Mouse (Mus musculus): ENCODE data around the gene Txlna. TPM values are rescaled to one million over a fixed set of nuclear protein-coding genes. Genes with fewer than 3 reads are reported as not detected.

The Txlna gene
- polyA plus RNA-seq, 1 experiment from 2014 or later, result 94.4 TPM

GRCm38 (mm10) chr4:129620419-129621282, 20.2 kb downstream of the Txlna start:
- Histone ChIP-seq H3K4me3 (ENCODE audit: low read length) (no peak overlapping the region), H3K9me3 (ENCODE audit: low read length) (no peaks in the 10 kb centered on the region), H3K27ac (ENCODE audit: low read length) (peak overlapping the region; percentile 70), H3K36me3 (ENCODE audit: insufficient read depth, low read length) (0 out of 2 replicates have a peak, but pooled peaks cover 9% of the 10 kb centered on the region), H3K9ac (replicated peaks; ENCODE audit: low read length) (no peak overlapping the region), H3K4me1 (ENCODE audit: insufficient read depth, low read length) (peaks cover 40% of the 10 kb centered on the region), H3K27me3 (ENCODE audit: insufficient read depth, low read length) (no peaks in the 10 kb centered on the region), H3K4me2 (replicated peaks; ENCODE audit: low read depth, low read length) (peak overlapping the region; percentile 5; the same call in 1 of the 2 replicates)
- no peak for ATAC-seq (ENCODE audit: low FRiP score, low TSS enrichment)
- WGBS, result 84% methylated on average over 11 of the region's 11 CpGs

GRCm38 (mm10) chr4:129618786-129619691, 21.8 kb downstream of the Txlna start, which contains the start of gene Iqcc:
Gene Iqcc, minus strand, starts transcription at chr4:129619099.
- peak within 1 kb of the TSS; percentile 93 for H3K4me2 ChIP-seq (replicated peaks; ENCODE audit: low read depth, low read length)
- peak within 1 kb of the TSS; percentile 63 for H3K4me3 ChIP-seq (ENCODE audit: low read length)
- H3K36me3 ChIP-seq (ENCODE audit: insufficient read depth, low read length), result 0 out of 2 replicates have a peak, but pooled peaks cover 10% of the 10 kb centered on the region

GRCm38 (mm10) chr4:129618031-129618430, 22.8 kb downstream of the Txlna start:
- peak overlapping the region; percentile 63 for H3K4me3 ChIP-seq (ENCODE audit: low read length)
- no peak for ATAC-seq (ENCODE audit: low FRiP score, low TSS enrichment)
- H3K4me1 ChIP-seq (ENCODE audit: insufficient read depth, low read length), result peaks cover 24% of the 10 kb centered on the region
- H3K9me3 ChIP-seq (ENCODE audit: low read length), result no peaks in the 10 kb centered on the region
- H3K27ac ChIP-seq (ENCODE audit: low read length), result no peak overlapping the region
- peak overlapping the region; percentile 89 for H3K9ac ChIP-seq (replicated peaks; ENCODE audit: low read length)
- H3K27me3 ChIP-seq (ENCODE audit: insufficient read depth, low read length), result no peaks in the 10 kb centered on the region
- 0 out of 2 replicates have a peak, but pooled peaks cover 10% of the 10 kb centered on the region for H3K36me3 ChIP-seq (ENCODE audit: insufficient read depth, low read length)
- H3K4me2 ChIP-seq (replicated peaks; ENCODE audit: low read depth, low read length), result peak overlapping the region; percentile 93
- 91% methylated on average over 5 of the region's 5 CpGs for WGBS

More at GRCm38 (mm10) chr4:129618786-129619691, 21.8 kb downstream of the Txlna start, which contains the start of gene Iqcc:
- WGBS, result 5% methylated on average over 43 of the region's 44 CpGs
- Histone ChIP-seq H3K9ac (replicated peaks; ENCODE audit: low read length) (peak within 1 kb of the TSS; percentile 89), H3K4me1 (ENCODE audit: insufficient read depth, low read length) (peaks cover 27% of the 10 kb centered on the region), H3K27ac (ENCODE audit: low read length) (peak within 1 kb of the TSS; percentile 90), H3K9me3 (ENCODE audit: low read length) (no peaks in the 10 kb centered on the region), H3K27me3 (ENCODE audit: insufficient read depth, low read length) (no peaks in the 10 kb centered on the region)
- ATAC-seq (ENCODE audit: low FRiP score, low TSS enrichment), result peak; percentile 91

DNA sequence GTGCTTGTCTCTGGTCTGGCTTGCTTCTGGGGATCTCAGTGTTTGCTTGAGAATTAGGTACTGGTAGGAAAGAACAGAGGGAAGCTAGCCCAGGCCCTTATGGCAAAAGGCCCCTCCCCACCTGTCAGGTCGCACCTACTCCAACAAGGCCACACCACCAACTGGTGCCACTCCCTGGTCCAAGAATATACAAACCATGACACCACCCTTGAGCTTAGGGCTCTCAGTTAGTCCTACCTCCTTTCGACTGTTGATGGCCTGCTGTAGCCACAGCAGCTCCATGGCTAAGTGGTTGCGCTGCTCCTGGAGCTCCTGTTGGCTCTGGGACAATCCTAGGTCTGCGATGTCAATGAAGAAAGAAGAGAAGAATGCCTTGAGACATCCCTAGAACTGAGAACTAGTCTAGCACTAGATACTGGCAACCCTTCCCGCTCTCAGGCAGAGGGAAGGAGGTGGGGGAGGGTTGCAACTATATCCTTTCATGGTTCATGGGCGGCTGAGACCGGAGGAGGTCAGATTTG, 23.7 kb downstream of the Txlna start:
- WGBS, result 75% methylated on average over 7 of the region's 7 CpGs
- H3K4me3 ChIP-seq (ENCODE audit: low read length), result no peak overlapping the region
- no peak for ATAC-seq (ENCODE audit: low FRiP score, low TSS enrichment)
- no peaks in the 10 kb centered on the region for H3K27me3 ChIP-seq (ENCODE audit: insufficient read depth, low read length)
- no peak overlapping the region for H3K9ac ChIP-seq (replicated peaks; ENCODE audit: low read length)
- peaks cover 15% of the 10 kb centered on the region for H3K4me1 ChIP-seq (ENCODE audit: insufficient read depth, low read length)
- no peaks in the 10 kb centered on the region for H3K9me3 ChIP-seq (ENCODE audit: low read length)
- no peak overlapping the region for H3K27ac ChIP-seq (ENCODE audit: low read length)
- 0 out of 2 replicates have a peak, but pooled peaks cover 10% of the 10 kb centered on the region for H3K36me3 ChIP-seq (ENCODE audit: insufficient read depth, low read length)
- no peak overlapping the region for H3K4me2 ChIP-seq (replicated peaks; ENCODE audit: low read depth, low read length)

DNA sequence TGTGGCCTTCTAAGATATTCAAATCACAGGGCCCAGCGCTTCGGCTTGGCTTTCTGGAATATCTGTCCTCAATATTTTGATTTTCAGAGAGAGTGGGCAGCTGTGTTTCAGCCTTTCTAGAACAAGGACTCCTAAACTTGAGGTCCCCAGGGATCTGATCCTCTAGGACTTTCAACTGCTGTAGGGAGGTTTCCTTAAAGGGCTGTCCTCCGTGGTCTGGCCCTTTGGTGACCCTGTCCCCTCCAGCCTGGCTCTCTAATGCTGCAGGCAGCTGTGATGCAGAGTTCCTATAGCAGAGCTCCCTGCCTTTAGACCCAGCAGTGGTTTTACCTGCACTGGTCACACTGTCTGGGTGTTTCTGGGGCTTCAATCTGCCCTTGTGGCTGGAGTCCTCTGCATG, 24.2 kb downstream of the Txlna start:
- no peak overlapping the region for H3K4me3 ChIP-seq (ENCODE audit: low read length)
- no peak overlapping the region for H3K27ac ChIP-seq (ENCODE audit: low read length)
- no peaks in the 10 kb centered on the region for H3K9me3 ChIP-seq (ENCODE audit: low read length)
- no peaks in the 10 kb centered on the region for H3K27me3 ChIP-seq (ENCODE audit: insufficient read depth, low read length)
- WGBS, result 90% methylated on average over 3 of the region's 3 CpGs
- H3K9ac ChIP-seq (replicated peaks; ENCODE audit: low read length), result no peak overlapping the region
- H3K36me3 ChIP-seq (ENCODE audit: insufficient read depth, low read length), result 0 out of 2 replicates have a peak, but pooled peaks cover 10% of the 10 kb centered on the region
- H3K4me1 ChIP-seq (ENCODE audit: insufficient read depth, low read length), result peaks cover 10% of the 10 kb centered on the region; the same call in 1 of the 2 replicates
- no peak overlapping the region for H3K4me2 ChIP-seq (replicated peaks; ENCODE audit: low read depth, low read length)
- no peak for ATAC-seq (ENCODE audit: low FRiP score, low TSS enrichment)

- 91% methylated on average over 9 of the region's 9 CpGs for WGBS
- ATAC-seq (ENCODE audit: low FRiP score, low TSS enrichment), result no peak
- Histone ChIP-seq H3K36me3 (ENCODE audit: insufficient read depth, low read length) (0 out of 2 replicates have a peak, but pooled peaks cover 7% of the 10 kb centered on the region), H3K4me1 (ENCODE audit: insufficient read depth, low read length) (peaks cover 10% of the 10 kb centered on the region; the same call in 1 of the 2 replicates), H3K4me2 (replicated peaks; ENCODE audit: low read depth, low read length) (no peak overlapping the region), H3K27ac (ENCODE audit: low read length) (no peak overlapping the region), H3K4me3 (ENCODE audit: low read length) (no peak overlapping the region), H3K27me3 (ENCODE audit: insufficient read depth, low read length) (no peaks in the 10 kb centered on the region), H3K9me3 (ENCODE audit: low read length) (no peaks in the 10 kb centered on the region), H3K9ac (replicated peaks; ENCODE audit: low read length) (no peak overlapping the region)
These were observed 25.0 kb downstream of the Txlna start for GRCm38 (mm10) chr4:129615801-129616290.

- Histone ChIP-seq H3K27me3 (ENCODE audit: insufficient read depth, low read length) (no peaks in the 10 kb centered on the region), H3K4me1 (ENCODE audit: insufficient read depth, low read length) (peaks cover 8% of the 10 kb centered on the region; the same call in 1 of the 2 replicates), H3K9ac (replicated peaks; ENCODE audit: low read length) (no peak within 1 kb of the TSS), H3K27ac (ENCODE audit: low read length) (no peak within 1 kb of the TSS), H3K4me2 (replicated peaks; ENCODE audit: low read depth, low read length) (no peak within 1 kb of the TSS), H3K36me3 (ENCODE audit: insufficient read depth, low read length) (0 out of 2 replicates have a peak, but pooled peaks cover 11% of the 10 kb centered on the region), H3K9me3 (ENCODE audit: low read length) (no peaks in the 10 kb centered on the region), H3K4me3 (ENCODE audit: low read length) (no peak within 1 kb of the TSS)
- 81% methylated on average over 6 of the region's 6 CpGs for WGBS
- no peak for ATAC-seq (ENCODE audit: low FRiP score, low TSS enrichment)
These were observed 26.8 kb downstream of the Txlna start, which contains the start of gene Dcdc2b for GRCm38 (mm10) chr4:129614093-129614492. Gene Dcdc2b, minus strand, starts transcription at chr4:129614257.

GRCm38 (mm10) chr4:129610472-129610871, 30.4 kb downstream of the Txlna start:
- ATAC-seq (ENCODE audit: low FRiP score, low TSS enrichment), result no peak
- WGBS, result 62% methylated on average over 4 of the region's 4 CpGs
- H3K4me1 ChIP-seq (ENCODE audit: insufficient read depth, low read length), result no peaks in the 10 kb centered on the region
- H3K4me3 ChIP-seq (ENCODE audit: low read length), result no peak overlapping the region
- H3K9ac ChIP-seq (replicated peaks; ENCODE audit: low read length), result no peak overlapping the region
- H3K4me2 ChIP-seq (replicated peaks; ENCODE audit: low read depth, low read length), result no peak overlapping the region
- no peak overlapping the region for H3K27ac ChIP-seq (ENCODE audit: low read length)
- H3K9me3 ChIP-seq (ENCODE audit: low read length), result no peaks in the 10 kb centered on the region
- no peaks in the 10 kb centered on the region for H3K27me3 ChIP-seq (ENCODE audit: insufficient read depth, low read length)
- peaks cover 28% of the 10 kb centered on the region for H3K36me3 ChIP-seq (ENCODE audit: insufficient read depth, low read length)

DNA sequence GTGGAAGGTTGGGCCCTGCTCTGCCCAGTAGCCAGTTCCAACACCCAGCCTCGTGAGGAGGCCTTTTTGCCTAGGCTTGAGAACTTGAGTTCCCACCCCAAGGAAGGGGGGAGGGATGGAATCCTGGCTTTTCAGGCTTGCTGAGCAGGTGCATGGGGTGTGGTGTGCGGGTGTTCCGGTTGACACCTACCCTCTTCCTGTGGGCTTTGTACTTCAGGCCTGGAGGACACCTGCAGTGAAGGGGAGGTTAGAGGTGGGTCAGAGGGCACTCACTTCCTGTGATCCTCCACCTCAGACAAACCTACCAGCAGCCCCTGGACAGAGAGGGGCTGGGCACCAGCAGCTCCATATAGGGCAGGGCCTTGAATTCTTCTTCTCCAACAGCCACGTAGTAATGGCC, 30.8 kb downstream of the Txlna start:
- H3K27ac ChIP-seq (ENCODE audit: low read length), result no peak overlapping the region
- H3K9me3 ChIP-seq (ENCODE audit: low read length), result no peaks in the 10 kb centered on the region
- no peak overlapping the region for H3K9ac ChIP-seq (replicated peaks; ENCODE audit: low read length)
- peaks cover 28% of the 10 kb centered on the region for H3K36me3 ChIP-seq (ENCODE audit: insufficient read depth, low read length)
- H3K4me1 ChIP-seq (ENCODE audit: insufficient read depth, low read length), result no peaks in the 10 kb centered on the region
- H3K4me3 ChIP-seq (ENCODE audit: low read length), result no peak overlapping the region
- no peak for ATAC-seq (ENCODE audit: low FRiP score, low TSS enrichment)
- 73% methylated on average over 4 of the region's 4 CpGs for WGBS
- H3K27me3 ChIP-seq (ENCODE audit: insufficient read depth, low read length), result no peaks in the 10 kb centered on the region
- no peak overlapping the region for H3K4me2 ChIP-seq (replicated peaks; ENCODE audit: low read depth, low read length)
